Mouse (Mus musculus) heart, postnatal 0 days (tissue): ENCODE measurements around the gene Mrvi1.

Experiments used
- CTCF ChIP-seq: IDR thresholded peaks from 2 replicates; pipeline ENCODE4 v1.5.1; 2016; ENCODE audit warnings: antibody characterized with exemption, control low read depth, low read depth
- EP300 ChIP-seq: IDR thresholded peaks from 2 replicates; pipeline ENCODE4 v1.6.1; 2016; ENCODE audit warnings: antibody characterized with exemption, low read depth

GRCm38 (mm10) chr7:111014039-111014605, 31.9 kb upstream of the Mrvi1 start:
- TF ChIP-seq CTCF (no peak), EP300 (no peak)
